Mouse (Mus musculus): ENCODE measurements around the gene Idua. TPM values are rescaled to one million over a fixed set of nuclear protein-coding genes. Genes with fewer than 3 reads are reported as not detected.
A peak's percentile ranks its signal among the peaks of the same experiment; 100 is the strongest.

Gene Idua
- polyA plus RNA-seq, 1 experiment from 2014 or later: 4.8 TPM

GRCm38 (mm10) chr5:108658611-108659010 is 1.5 kb upstream of the Idua start:
- 82% methylated on average over 1 of the region's 1 CpGs for WGBS
- no peaks in the 10 kb centered on the region for H3K9me3 ChIP-seq (ENCODE audit: control insufficient read depth)
- H3K27ac ChIP-seq (ENCODE audit: low read depth, low read length): 0 out of 2 replicates have a peak overlapping the region, but pooled peaks have one; percentile 7

DNA sequence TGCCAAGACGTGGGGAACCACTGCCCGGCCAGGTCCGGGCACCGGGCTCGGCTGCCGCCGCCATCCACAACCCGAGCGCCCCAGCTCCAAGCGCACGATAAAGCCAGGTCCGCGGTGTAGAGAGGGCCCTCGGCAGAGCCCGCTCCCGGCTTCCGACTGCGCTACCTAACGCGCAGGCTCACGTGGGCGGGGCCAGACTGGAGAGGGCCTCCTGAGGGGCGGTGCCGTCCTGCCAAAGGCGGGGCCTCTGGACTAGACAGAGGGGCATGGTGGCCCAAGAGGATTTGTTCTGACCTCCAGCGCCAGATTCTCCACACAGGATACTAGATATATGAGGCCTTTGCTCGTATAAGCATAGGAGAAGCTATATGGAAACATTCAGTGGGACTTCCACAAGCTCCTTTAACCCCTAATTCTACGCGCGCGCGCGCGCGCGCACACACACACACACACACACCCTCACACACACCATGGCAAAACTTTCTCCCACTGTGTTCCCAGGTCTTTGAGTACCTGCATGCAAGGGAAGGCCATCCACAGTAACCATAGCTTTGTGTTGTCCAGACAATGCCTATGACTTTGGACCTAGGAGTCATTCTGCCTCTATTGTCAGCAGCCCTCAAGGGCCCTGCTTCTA is 619 bp downstream of the Idua start:
- Histone ChIP-seq H3K4me3 (ENCODE audit: low read depth, low read length) (peak overlapping the region; percentile 77), H3K4me2 (replicated peaks; ENCODE audit: low read depth) (peak overlapping the region; percentile 86), H3K9ac (ENCODE audit: low read depth, low read length) (peak overlapping the region; percentile 86), H3K9me3 (ENCODE audit: control insufficient read depth) (no peaks in the 10 kb centered on the region), H3K27me3 (replicated peaks; ENCODE audit: control insufficient read depth, insufficient read depth, low read length) (no peaks in the 10 kb centered on the region), H3K4me1 (replicated peaks; ENCODE audit: control insufficient read depth, insufficient read depth, low read length) (no peaks in the 10 kb centered on the region; the same call in 1 of the 2 replicates), H3K36me3 (ENCODE audit: control insufficient read depth, insufficient read depth) (peaks cover 22% of the 10 kb centered on the region), H3K27ac (ENCODE audit: low read depth, low read length) (peak overlapping the region; percentile 88)
- ATAC-seq: peak; percentile 89
- WGBS: 14% methylated on average over 31 of the region's 36 CpGs
- no peak for TF ChIP-seq CTCF (IDR thresholded peaks at IDR 0.05; ENCODE audit: low read depth)

More at GRCm38 (mm10) chr5:108658611-108659010, 1.5 kb upstream of the Idua start:
- ATAC-seq: no peak
- Histone ChIP-seq H3K4me1 (replicated peaks; ENCODE audit: control insufficient read depth, insufficient read depth, low read length) (peaks cover 3% of the 10 kb centered on the region; the same call in 1 of the 2 replicates), H3K9ac (ENCODE audit: low read depth, low read length) (no peak overlapping the region), H3K4me2 (replicated peaks; ENCODE audit: low read depth) (peak overlapping the region; percentile 86), H3K4me3 (ENCODE audit: low read depth, low read length) (no peak overlapping the region), H3K27me3 (replicated peaks; ENCODE audit: control insufficient read depth, insufficient read depth, low read length) (no peaks in the 10 kb centered on the region), H3K36me3 (ENCODE audit: control insufficient read depth, insufficient read depth) (peaks cover 43% of the 10 kb centered on the region)
- no peak for TF ChIP-seq CTCF (IDR thresholded peaks at IDR 0.05; ENCODE audit: low read depth)

DNA sequence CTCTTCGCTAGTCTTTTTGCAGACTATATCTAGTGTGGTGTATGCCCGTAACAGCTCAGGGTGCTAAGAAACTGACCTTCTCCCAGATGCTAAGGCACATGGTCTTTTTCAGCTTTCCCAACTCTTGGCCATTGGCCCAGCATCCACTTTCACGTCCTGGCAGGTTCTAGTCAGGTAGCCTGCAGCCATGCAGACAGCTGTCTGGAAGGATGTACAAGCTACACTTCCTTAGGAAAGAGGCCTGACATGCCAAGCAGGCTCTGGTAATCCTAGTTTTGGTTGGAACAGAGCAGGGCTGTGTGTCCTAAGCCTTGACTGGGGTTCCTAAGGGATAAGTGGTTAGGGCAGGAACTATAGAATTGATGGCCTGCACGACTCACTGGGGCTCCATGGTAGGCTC is 2.6 kb downstream of the Idua start:
- no peak overlapping the region for H3K4me2 ChIP-seq (replicated peaks; ENCODE audit: low read depth)
- ATAC-seq: no peak
- H3K9me3 ChIP-seq (ENCODE audit: control insufficient read depth): no peaks in the 10 kb centered on the region
- H3K4me3 ChIP-seq (ENCODE audit: low read depth, low read length): no peak overlapping the region
- H3K27ac ChIP-seq (ENCODE audit: low read depth, low read length): no peak overlapping the region
- no peaks in the 10 kb centered on the region for H3K27me3 ChIP-seq (replicated peaks; ENCODE audit: control insufficient read depth, insufficient read depth, low read length)
- H3K4me1 ChIP-seq (replicated peaks; ENCODE audit: control insufficient read depth, insufficient read depth, low read length): no peaks in the 10 kb centered on the region; the same call in 1 of the 2 replicates
- H3K9ac ChIP-seq (ENCODE audit: low read depth, low read length): no peak overlapping the region
- 84% methylated on average over 4 of the region's 4 CpGs for WGBS
- peaks cover 3% of the 10 kb centered on the region; the same call in 1 of the 2 replicates for H3K36me3 ChIP-seq (ENCODE audit: control insufficient read depth, insufficient read depth)
- TF ChIP-seq CTCF (IDR thresholded peaks at IDR 0.05; ENCODE audit: low read depth): no peak

- Histone ChIP-seq H3K4me2 (replicated peaks; ENCODE audit: low read depth) (no peak overlapping the region), H3K27ac (ENCODE audit: low read depth, low read length) (no peak overlapping the region), H3K36me3 (ENCODE audit: control insufficient read depth, insufficient read depth) (no peaks in the 10 kb centered on the region), H3K4me3 (ENCODE audit: low read depth, low read length) (no peak overlapping the region), H3K9me3 (ENCODE audit: control insufficient read depth) (no peaks in the 10 kb centered on the region), H3K9ac (ENCODE audit: low read depth, low read length) (no peak overlapping the region), H3K4me1 (replicated peaks; ENCODE audit: control insufficient read depth, insufficient read depth, low read length) (peaks cover 7% of the 10 kb centered on the region; the same call in 1 of the 2 replicates), H3K27me3 (replicated peaks; ENCODE audit: control insufficient read depth, insufficient read depth, low read length) (no peaks in the 10 kb centered on the region)
- TF ChIP-seq CTCF (IDR thresholded peaks at IDR 0.05; ENCODE audit: low read depth): no peak
- 38% methylated on average over 3 of the region's 3 CpGs for WGBS
- ATAC-seq: no peak
Measured at GRCm38 (mm10) chr5:108665066-108665465, 4.9 kb downstream of the Idua start.

- TF ChIP-seq CTCF (IDR thresholded peaks at IDR 0.05; ENCODE audit: low read depth): no peak
- H3K4me3 ChIP-seq (ENCODE audit: low read depth, low read length): no peak overlapping the region
- peaks cover 9% of the 10 kb centered on the region; the same call in 1 of the 2 replicates for H3K36me3 ChIP-seq (ENCODE audit: control insufficient read depth, insufficient read depth)
- WGBS: 78% methylated on average over 2 of the region's 2 CpGs
- H3K27me3 ChIP-seq (replicated peaks; ENCODE audit: control insufficient read depth, insufficient read depth, low read length): no peaks in the 10 kb centered on the region
- H3K9me3 ChIP-seq (ENCODE audit: control insufficient read depth): no peaks in the 10 kb centered on the region
- ATAC-seq: no peak
- H3K9ac ChIP-seq (ENCODE audit: low read depth, low read length): no peak overlapping the region
- H3K4me1 ChIP-seq (replicated peaks; ENCODE audit: control insufficient read depth, insufficient read depth, low read length): peaks cover 7% of the 10 kb centered on the region; the same call in 1 of the 2 replicates
- no peak overlapping the region for H3K4me2 ChIP-seq (replicated peaks; ENCODE audit: low read depth)
- no peak overlapping the region for H3K27ac ChIP-seq (ENCODE audit: low read depth, low read length)
Measured at GRCm38 (mm10) chr5:108667370-108667769, 7.2 kb downstream of the Idua start.

DNA sequence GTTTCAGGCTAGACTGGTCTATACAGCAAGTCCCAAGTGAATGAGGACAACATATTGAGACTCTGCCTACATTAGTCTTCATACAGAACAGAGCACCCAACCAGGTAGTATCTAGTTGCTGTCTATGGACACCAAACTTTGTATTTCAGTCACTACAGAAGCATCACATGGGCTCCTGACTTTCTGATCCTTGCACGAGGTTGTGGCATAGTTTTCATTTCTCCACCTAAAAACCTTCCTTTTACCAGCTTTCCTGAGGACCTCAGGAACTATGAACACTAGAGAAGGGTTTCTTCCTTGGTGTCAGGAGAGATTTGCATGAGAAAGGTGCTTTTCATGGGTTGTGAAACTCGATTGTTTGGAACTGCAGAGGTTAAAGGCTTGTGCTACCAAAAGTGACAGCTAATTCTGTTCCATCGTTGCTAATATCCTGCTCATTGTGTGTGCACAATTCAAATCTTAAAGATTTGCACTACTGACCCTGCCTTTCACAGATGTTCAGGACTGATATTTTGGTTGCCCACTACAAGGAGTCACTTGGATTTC is 8.3 kb downstream of the Idua start:
- peaks cover 7% of the 10 kb centered on the region; the same call in 1 of the 2 replicates for H3K4me1 ChIP-seq (replicated peaks; ENCODE audit: control insufficient read depth, insufficient read depth, low read length)
- no peak for ATAC-seq
- no peaks in the 10 kb centered on the region for H3K27me3 ChIP-seq (replicated peaks; ENCODE audit: control insufficient read depth, insufficient read depth, low read length)
- peak overlapping the region; percentile 86 for H3K4me2 ChIP-seq (replicated peaks; ENCODE audit: low read depth)
- no peaks in the 10 kb centered on the region for H3K9me3 ChIP-seq (ENCODE audit: control insufficient read depth)
- peak overlapping the region; percentile 49 for H3K4me3 ChIP-seq (ENCODE audit: low read depth, low read length)
- H3K9ac ChIP-seq (ENCODE audit: low read depth, low read length): peak overlapping the region; percentile 81
- no peak for TF ChIP-seq CTCF (IDR thresholded peaks at IDR 0.05; ENCODE audit: low read depth)
- peak overlapping the region; percentile 84 for H3K27ac ChIP-seq (ENCODE audit: low read depth, low read length)
- 12% methylated on average over 3 of the region's 3 CpGs for WGBS
- peaks cover 12% of the 10 kb centered on the region; the same call in 1 of the 2 replicates for H3K36me3 ChIP-seq (ENCODE audit: control insufficient read depth, insufficient read depth)
